Mouse (Mus musculus) hindbrain, embryonic 15.5 days (tissue): ENCODE measurements at regions not wholly inside any gene's neighbourhood (a gene's known extent, or its start where the extent isn't known, plus 50 kb on each side); places are given as distances from the start of the nearest gene placed in this dataset.

Source experiments
- ATAC-seq: fragments of 200-750 bp; cut with Nextera tagmentation; 2 replicates; pipeline ENCODE4 v1.8.0; 2017; ENCODE audit warnings: low read depth, moderate number of reproducible peaks, moderate TSS enrichment; ENCODE audit not compliant: low FRiP score
- H3K27ac ChIP-seq: fragments of 300-500 bp; sonication (generic); replicated peaks from 2 replicates; pipeline ENCODE4 v1.5.1; 2015; ENCODE audit warnings: mild to moderate bottlenecking, inconsistent platforms
- H3K27me3 ChIP-seq: fragments of 300-500 bp; sonication (generic); 2 replicates; pipeline ENCODE4 v1.6.1; 2015; ENCODE audit warnings: control low read depth, inconsistent platforms
- H3K36me3 ChIP-seq: fragments of 300-500 bp; sonication (generic); 2 replicates; pipeline ENCODE4 v1.6.1; 2015; ENCODE audit warnings: control low read depth, inconsistent platforms
- H3K4me1 ChIP-seq: fragments of 300-500 bp; sonication (generic); replicated peaks from 2 replicates; pipeline ENCODE4 v1.6.1; 2015; ENCODE audit warnings: control low read depth, inconsistent platforms
- H3K4me2 ChIP-seq: fragments of 300-500 bp; sonication (generic); 2 replicates; pipeline ENCODE4 v1.6.1; 2015; ENCODE audit warnings: moderate library complexity, mild to moderate bottlenecking, inconsistent platforms
- H3K4me3 ChIP-seq: fragments of 300-500 bp; sonication (generic); 2 replicates; pipeline ENCODE4 v1.5.1; 2015; ENCODE audit warnings: mild to moderate bottlenecking, inconsistent platforms
- H3K9ac ChIP-seq: fragments of 300-500 bp; sonication (generic); 2 replicates; pipeline ENCODE4 v1.6.1; 2015; ENCODE audit warnings: inconsistent platforms
- H3K9me3 ChIP-seq: fragments of 300-500 bp; sonication (generic); 2 replicates; pipeline ENCODE4 v1.6.1; 2016; ENCODE audit warnings: control low read depth, inconsistent platforms
- WGBS: fragments of 180-500 bp; shearing (Covaris S2); methylation state at CpG from one replicate; pipeline ENCODE4 v1.1.7; 2015; 5-methylcytosine and 5-hydroxymethylcytosine counted together

- no peak overlapping the region for H3K4me2 ChIP-seq
- H3K36me3 ChIP-seq = no peaks in the 10 kb centered on the region
- H3K9me3 ChIP-seq = no peaks in the 10 kb centered on the region
- H3K9ac ChIP-seq = no peak overlapping the region
- H3K27me3 ChIP-seq = no peaks in the 10 kb centered on the region
- H3K4me1 ChIP-seq = no peaks in the 10 kb centered on the region
- ATAC-seq = no peak
- H3K4me3 ChIP-seq = no peak overlapping the region
- 69% methylated on average over 3 of the region's 3 CpGs for WGBS
- H3K27ac ChIP-seq = no peak overlapping the region
Observed at GRCm38 (mm10) chr4:27981309-27981708, 831.6 kb upstream of the Epha7 start.

- Histone ChIP-seq H3K4me1 (no peaks in the 10 kb centered on the region; the same call in 1 of the 2 replicates), H3K9me3 (no peaks in the 10 kb centered on the region), H3K4me3 (no peak overlapping the region), H3K27ac (no peak overlapping the region), H3K9ac (no peak overlapping the region), H3K27me3 (no peaks in the 10 kb centered on the region), H3K36me3 (no peaks in the 10 kb centered on the region), H3K4me2 (peak overlapping the region; percentile 16; the same call in 1 of the 2 replicates)
- ATAC-seq = no peak
- WGBS = 8% methylated on average over 4 of the region's 4 CpGs
Observed at GRCm38 (mm10) chr4:27987986-27988423, 824.9 kb upstream of the Epha7 start.

GRCm38 (mm10) chr4:27994411-27994810 is 818.5 kb upstream of the Epha7 start:
- Histone ChIP-seq H3K4me3 (no peak overlapping the region), H3K9me3 (no peaks in the 10 kb centered on the region), H3K27me3 (no peaks in the 10 kb centered on the region), H3K27ac (no peak overlapping the region), H3K36me3 (no peaks in the 10 kb centered on the region), H3K4me2 (no peak overlapping the region), H3K4me1 (no peaks in the 10 kb centered on the region), H3K9ac (no peak overlapping the region)
- 81% methylated on average over 2 of the region's 2 CpGs for WGBS
- no peak for ATAC-seq

DNA sequence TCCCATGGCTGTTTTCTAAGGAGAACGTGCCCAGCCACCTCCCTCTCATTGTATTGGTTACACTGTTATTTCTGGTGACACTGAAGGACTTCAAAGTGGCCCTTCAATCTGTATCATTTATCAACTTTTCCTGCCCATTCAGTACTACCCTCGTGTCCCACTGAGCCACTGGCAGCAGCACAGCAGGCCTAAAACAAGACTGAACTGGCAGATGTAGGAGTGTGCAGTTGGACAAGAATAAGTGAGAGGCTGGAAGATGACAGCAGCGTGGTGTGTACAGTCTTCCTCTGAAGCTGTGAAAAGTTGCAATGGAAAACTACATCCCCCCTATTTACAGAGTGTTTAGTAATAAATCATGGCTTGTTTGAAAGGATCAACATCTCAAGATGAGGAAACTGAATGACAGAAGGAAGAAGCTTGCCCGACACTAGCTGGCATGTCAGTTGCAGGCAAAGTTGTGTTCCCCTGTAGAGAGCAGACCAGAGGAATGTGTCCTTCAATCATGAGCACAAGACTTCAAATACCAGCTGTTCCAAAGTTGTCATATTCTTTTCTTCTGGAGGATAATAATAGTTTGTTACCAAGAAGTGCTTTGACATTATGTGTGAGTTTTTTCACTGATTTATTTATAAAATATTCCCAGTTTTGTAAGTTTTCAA is 811.0 kb upstream of the Epha7 start:
- Histone ChIP-seq H3K9me3 (no peaks in the 10 kb centered on the region), H3K27me3 (no peaks in the 10 kb centered on the region), H3K27ac (no peak overlapping the region), H3K9ac (no peak overlapping the region), H3K4me3 (no peak overlapping the region), H3K4me1 (no peaks in the 10 kb centered on the region), H3K36me3 (no peaks in the 10 kb centered on the region), H3K4me2 (no peak overlapping the region)
- WGBS = 24% methylated on average over 4 of the region's 4 CpGs
- ATAC-seq = no peak
